Mouse (Mus musculus) myocyte (in vitro differentiated cells): ENCODE results near the gene Rgs13. TPM values are rescaled to one million over a fixed set of nuclear protein-coding genes. Genes with fewer than 3 reads are reported as not detected.

ENCODE experiments used
- H3K27me3 ChIP-seq: one replicate; pipeline ENCODE4 v1.6.1; 2011; ENCODE audit not compliant: control insufficient read depth, insufficient read depth, insufficient read length
- H3K36me3 ChIP-seq: one replicate; pipeline ENCODE4 v1.6.1; 2011; ENCODE audit not compliant: control insufficient read depth, insufficient read depth
- H3K4me2 ChIP-seq: one replicate; pipeline ENCODE4 v1.6.1; 2011; ENCODE audit warnings: low read depth, control low read depth
- H3K4me3 ChIP-seq: one replicate; pipeline ENCODE4 v1.5.1; 2011; ENCODE audit warnings: mild to moderate bottlenecking, control low read depth, moderate library complexity
- H3K79me2 ChIP-seq: one replicate; pipeline ENCODE4 v1.6.1; 2011; ENCODE audit not compliant: control insufficient read depth, insufficient read depth
- H3ac ChIP-seq: one replicate; pipeline ENCODE4 v1.6.1; 2011; ENCODE audit not compliant: control insufficient read depth, insufficient read length
- CEBPB ChIP-seq: IDR thresholded peaks from 2 replicates; pipeline ENCODE4 v1.6.1; 2011; ENCODE audit warnings: mild to moderate bottlenecking, moderate library complexity; ENCODE audit not compliant: poor library complexity, insufficient read depth, severe bottlenecking
- E2F4 ChIP-seq: IDR thresholded peaks from one replicate; pipeline ENCODE4 v1.6.1; 2011; ENCODE audit warnings: mild to moderate bottlenecking, control low read depth, moderate library complexity; ENCODE audit not compliant: insufficient read depth
- MAX ChIP-seq: IDR thresholded peaks from one replicate; pipeline ENCODE4 v1.6.1; 2011; ENCODE audit warnings: low read depth, mild to moderate bottlenecking, control low read depth
- MYOD1 ChIP-seq, 3 experiments: IDR thresholded peaks; one replicate each; pipeline ENCODE4 v1.6.1; 2011; ENCODE audit warnings: control low read depth in 2 of 3, low read depth in 2 of 3, mild to moderate bottlenecking in 2 of 3, moderate library complexity in 1 of 3; ENCODE audit not compliant: insufficient read length in 2 of 3, control insufficient read depth in 1 of 3
- MYOG ChIP-seq, 3 experiments: IDR thresholded peaks; one replicate each; pipeline ENCODE4 v1.6.1; 2011; ENCODE audit warnings: control low read depth in 2 of 3, low read depth in 2 of 3, mild to moderate bottlenecking in 2 of 3; ENCODE audit not compliant: insufficient read length in 2 of 3, control insufficient read depth in 1 of 3, insufficient read depth in 1 of 3
- POLR2A ChIP-seq: IDR thresholded peaks from one replicate; pipeline ENCODE4 v1.6.1; 2011; ENCODE audit warnings: low read depth, mild to moderate bottlenecking, control low read depth, moderate library complexity; ENCODE audit not compliant: insufficient read length
- POLR2AphosphoS2 ChIP-seq: IDR thresholded peaks from one replicate; pipeline ENCODE4 v1.6.1; 2011; ENCODE audit warnings: low read depth, control low read depth; ENCODE audit not compliant: insufficient read length
- REST ChIP-seq: IDR thresholded peaks from one replicate; pipeline ENCODE4 v1.6.1; 2011; ENCODE audit warnings: mild to moderate bottlenecking, control low read depth, moderate library complexity; ENCODE audit not compliant: insufficient read depth, insufficient read length
- SRF ChIP-seq: IDR thresholded peaks from one replicate; pipeline ENCODE4 v1.6.1; 2011; ENCODE audit warnings: low read depth; ENCODE audit not compliant: control insufficient read depth, insufficient read length
- TCF12 ChIP-seq: IDR thresholded peaks from one replicate; pipeline ENCODE4 v1.6.1; 2011; ENCODE audit warnings: mild to moderate bottlenecking, control low read depth; ENCODE audit not compliant: poor library complexity, insufficient read depth, severe bottlenecking
- TCF3 ChIP-seq: IDR thresholded peaks from one replicate; pipeline ENCODE4 v1.6.1; 2011; ENCODE audit warnings: low read depth, control low read depth; ENCODE audit not compliant: insufficient read length
- USF1 ChIP-seq: IDR thresholded peaks from one replicate; pipeline ENCODE4 v1.6.1; 2011; ENCODE audit warnings: low read depth, mild to moderate bottlenecking, control low read depth, moderate library complexity
- polyA plus RNA-seq: library from polyadenylated mRNA; unstranded; fragments of >200 nt; fragmentation: generic; extraction: Trizol; gene quantifications from one replicate; pipeline ENCODE4 v1.2.1, GENCODE M21; 2012; ENCODE audit warnings: missing spikeins

Rgs13 gene
- polyA plus RNA-seq, 1 experiment, result not detected

DNA sequence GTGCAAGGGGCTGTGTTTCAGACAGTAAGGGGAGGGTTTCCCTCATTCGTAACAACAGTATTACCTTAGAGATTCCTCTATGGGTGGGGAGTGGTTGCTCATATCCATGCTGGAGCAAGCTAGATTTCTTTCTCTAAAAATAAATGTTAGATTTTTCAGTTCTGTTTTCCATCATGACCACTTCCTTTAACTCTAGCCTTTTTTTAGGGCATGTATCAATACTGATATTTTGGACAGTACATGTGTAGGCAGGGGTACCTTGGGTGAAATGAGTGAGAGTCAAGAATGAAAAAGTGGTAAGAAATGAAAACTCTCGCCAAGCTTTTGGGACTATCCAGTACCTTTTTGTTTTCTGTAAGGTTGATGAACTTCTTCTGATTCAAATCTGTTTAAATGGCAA, 27.6 kb upstream of the Rgs13 start:
- no peak overlapping the region for H3K4me2 ChIP-seq
- no peaks in the 10 kb centered on the region for H3K36me3 ChIP-seq
- H3K27me3 ChIP-seq, result no peaks in the 10 kb centered on the region
- H3K4me3 ChIP-seq, result no peak overlapping the region
- TF ChIP-seq TCF12 (no peak), POLR2AphosphoS2 (no peak), E2F4 (no peak), USF1 (no peak), CEBPB (no peak), MYOG (IDR thresholded peaks at IDR 0.05; ENCODE audit: control insufficient read depth in 1 of 3, insufficient read depth in 1 of 3, insufficient read length in 2 of 3, low read depth in 2 of 3) (no peak), TCF3 (no peak)
- H3ac ChIP-seq, result no peak overlapping the region
- H3K79me2 ChIP-seq, result no peaks in the 10 kb centered on the region

DNA sequence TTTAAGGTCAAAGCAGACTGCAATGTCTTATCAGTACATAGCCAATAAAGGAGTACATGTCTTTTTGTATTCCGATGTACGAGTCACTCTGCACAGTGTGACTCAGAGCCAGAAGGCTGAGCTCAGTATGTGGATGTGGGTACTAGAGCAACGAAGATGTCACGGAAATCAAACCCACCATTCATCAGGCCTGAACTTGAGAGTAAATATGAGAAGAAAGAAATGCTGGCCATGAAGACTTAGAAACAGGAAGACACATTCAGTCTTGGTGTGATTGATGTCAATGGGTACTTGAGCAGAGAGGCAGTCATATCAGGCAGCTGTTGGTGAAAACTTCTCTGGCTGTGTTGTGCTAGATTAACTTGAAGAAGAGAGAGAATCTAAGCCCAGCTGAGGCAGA, 25.8 kb upstream of the Rgs13 start:
- TF ChIP-seq TCF12 (no peak), USF1 (no peak), POLR2AphosphoS2 (no peak), SRF (no peak), MAX (no peak), TCF3 (no peak), E2F4 (no peak), POLR2A (no peak), MYOD1 (IDR thresholded peaks at IDR 0.05; ENCODE audit: control insufficient read depth in 1 of 3, insufficient read length in 2 of 3, low read depth in 2 of 3) (no peak), REST (no peak)
- no peaks in the 10 kb centered on the region for H3K79me2 ChIP-seq
- H3K4me3 ChIP-seq, result no peak overlapping the region
- H3ac ChIP-seq, result no peak overlapping the region
- H3K36me3 ChIP-seq, result no peaks in the 10 kb centered on the region
- no peak overlapping the region for H3K4me2 ChIP-seq
- H3K27me3 ChIP-seq, result no peaks in the 10 kb centered on the region

DNA sequence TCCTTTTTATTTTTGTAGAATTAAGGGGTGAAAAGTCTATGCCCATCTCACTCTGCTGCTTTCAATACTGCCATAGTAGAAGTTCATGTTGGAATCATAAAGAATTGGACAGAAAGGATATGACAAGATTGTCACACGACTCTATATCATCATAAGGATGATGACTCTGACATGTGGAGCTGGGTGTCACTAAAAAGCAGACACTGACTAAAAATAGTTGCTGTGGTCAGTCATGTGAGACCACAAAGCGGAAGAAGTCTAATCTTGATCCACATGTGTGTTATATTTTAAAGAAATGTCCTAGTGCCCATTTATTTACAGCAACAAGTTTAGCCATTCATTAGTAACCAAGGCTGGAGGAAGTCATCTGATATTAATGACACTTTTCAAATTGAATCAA, 23.3 kb upstream of the Rgs13 start:
- Histone ChIP-seq H3K27me3 (no peaks in the 10 kb centered on the region), H3K79me2 (no peaks in the 10 kb centered on the region), H3K4me2 (no peak overlapping the region), H3K36me3 (no peaks in the 10 kb centered on the region), H3K4me3 (no peak overlapping the region), H3ac (no peak overlapping the region)
- no peak for TF ChIP-seq POLR2A
- TF ChIP-seq TCF12, result no peak
- TF ChIP-seq E2F4, result no peak
- no peak for TF ChIP-seq POLR2AphosphoS2
- TF ChIP-seq REST, result no peak
- TF ChIP-seq SRF, result no peak
- TF ChIP-seq MAX, result no peak
- TF ChIP-seq CEBPB, result no peak
- TF ChIP-seq USF1, result no peak
- TF ChIP-seq TCF3, result no peak
- no peak for TF ChIP-seq MYOD1 (IDR thresholded peaks at IDR 0.05; ENCODE audit: control insufficient read depth in 1 of 3, insufficient read length in 2 of 3, low read depth in 2 of 3)
- no peak for TF ChIP-seq MYOG (IDR thresholded peaks at IDR 0.05; ENCODE audit: control insufficient read depth in 1 of 3, insufficient read depth in 1 of 3, insufficient read length in 2 of 3, low read depth in 2 of 3)

DNA sequence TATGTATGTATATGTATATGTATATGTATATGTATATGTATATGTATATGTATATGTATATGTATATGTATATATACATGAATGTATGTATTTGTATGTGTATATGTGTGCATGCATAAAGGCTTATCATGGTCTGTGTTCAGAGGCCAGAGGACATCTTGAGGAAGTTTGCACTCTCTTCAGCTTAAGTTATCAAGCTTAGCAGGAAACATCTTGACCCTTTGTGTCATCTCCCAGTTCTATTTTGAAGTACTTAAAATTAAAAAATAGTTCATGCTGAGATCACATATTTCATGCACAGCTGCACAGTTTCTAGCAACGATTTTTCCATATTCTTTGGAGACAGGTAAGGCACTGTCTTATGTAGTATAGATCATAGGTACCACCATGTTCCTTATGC, 22.4 kb upstream of the Rgs13 start:
- H3ac ChIP-seq, result no peak overlapping the region
- H3K27me3 ChIP-seq, result no peaks in the 10 kb centered on the region
- no peak for TF ChIP-seq SRF
- no peak for TF ChIP-seq TCF3
- no peak for TF ChIP-seq POLR2AphosphoS2
- TF ChIP-seq TCF12, result no peak
- no peak for TF ChIP-seq MYOG (IDR thresholded peaks at IDR 0.05; ENCODE audit: control insufficient read depth in 1 of 3, insufficient read depth in 1 of 3, insufficient read length in 2 of 3, low read depth in 2 of 3)
- TF ChIP-seq E2F4, result no peak
- no peak for TF ChIP-seq MAX
- TF ChIP-seq MYOD1 (IDR thresholded peaks at IDR 0.05; ENCODE audit: control insufficient read depth in 1 of 3, insufficient read length in 2 of 3, low read depth in 2 of 3), result no peak
- TF ChIP-seq POLR2A, result no peak
- no peak for TF ChIP-seq REST
- TF ChIP-seq USF1, result no peak
- TF ChIP-seq CEBPB, result no peak
- no peaks in the 10 kb centered on the region for H3K36me3 ChIP-seq
- no peak overlapping the region for H3K4me2 ChIP-seq
- H3K4me3 ChIP-seq, result no peak overlapping the region
- no peaks in the 10 kb centered on the region for H3K79me2 ChIP-seq

DNA sequence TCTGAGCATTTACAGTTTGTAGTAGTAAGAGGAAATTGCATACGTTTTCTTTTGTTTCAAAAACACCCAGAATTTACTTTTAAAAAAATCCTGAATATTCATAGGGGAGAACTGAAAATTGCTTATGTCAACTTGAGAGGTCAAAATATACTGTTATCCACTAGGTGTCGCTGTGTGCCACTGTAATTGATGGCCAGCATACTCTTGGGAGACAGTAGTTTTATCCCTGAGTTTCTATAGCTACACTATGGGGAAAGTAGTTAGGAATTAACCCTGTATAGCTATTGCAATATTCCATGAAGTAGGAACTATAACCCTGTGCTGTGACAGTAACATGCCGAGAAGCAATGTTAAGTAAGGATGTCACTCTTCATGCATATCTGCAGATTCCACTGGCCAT, 20.5 kb upstream of the Rgs13 start:
- Histone ChIP-seq H3K4me3 (no peak overlapping the region), H3K27me3 (no peaks in the 10 kb centered on the region), H3K4me2 (no peak overlapping the region), H3ac (no peak overlapping the region), H3K79me2 (no peaks in the 10 kb centered on the region), H3K36me3 (no peaks in the 10 kb centered on the region)
- TF ChIP-seq E2F4 (no peak), MAX (no peak), CEBPB (no peak), MYOG (IDR thresholded peaks at IDR 0.05; ENCODE audit: control insufficient read depth in 1 of 3, insufficient read depth in 1 of 3, insufficient read length in 2 of 3, low read depth in 2 of 3) (no peak), TCF12 (no peak), REST (no peak), SRF (no peak), POLR2A (no peak), MYOD1 (IDR thresholded peaks at IDR 0.05; ENCODE audit: control insufficient read depth in 1 of 3, insufficient read length in 2 of 3, low read depth in 2 of 3) (no peak), TCF3 (no peak), POLR2AphosphoS2 (no peak), USF1 (no peak)
